Mouse (Mus musculus) inflammation-experienced regulatory T-cells, adult 16 weeks (primary cell): ENCODE measurements around the gene S1pr5. TPM values are rescaled to one million over a fixed set of nuclear protein-coding genes. Genes with fewer than 3 reads are reported as not detected.

Experiments
- polyA plus RNA-seq: library from polyadenylated mRNA; unstranded; fragments of 100-300 nt; shearing (Covaris generic); gene quantifications from one replicate; pipeline ENCODE4 v1.2.1, GENCODE M21; 2017

S1pr5 gene
- not detected for polyA plus RNA-seq

GRCm38 (mm10) chr9:21248326-21248725, at the start of gene S1pr5:
Gene S1pr5 (minus strand): TSS chr9:21248443.

GRCm38 (mm10) chr9:21291022-21291787, 43.0 kb upstream of the S1pr5 start, which contains the start of gene Cdkn2d:
Gene Cdkn2d (minus strand): TSS chr9:21291407.

GRCm38 (mm10) chr9:21287571-21288402, 39.5 kb upstream of the S1pr5 start, which contains the start of gene Kri1:
Gene Kri1 (minus strand): TSS chr9:21287969.

GRCm38 (mm10) chr9:21265000-21265561, 16.8 kb upstream of the S1pr5 start, which contains the start of gene Atg4d:
Gene Atg4d (plus strand): TSS chr9:21265293.

GRCm38 (mm10) chr9:21238733-21239464, 9.3 kb downstream of the S1pr5 start, which contains the start of gene Keap1:
Gene Keap1 (minus strand): TSS chr9:21239361.

Other genes with a start within 250 kb of the S1pr5 start
- 138 TPM for gene Mrpl4, start 245.7 kb downstream of the S1pr5 start, polyA plus RNA-seq
- gene Icam1, start 232.5 kb downstream of the S1pr5 start, polyA plus RNA-seq: 144 TPM
- 2.7 TPM for gene Icam4, start 219.1 kb downstream of the S1pr5 start, polyA plus RNA-seq
- gene Icam5, start 216.4 kb downstream of the S1pr5 start, polyA plus RNA-seq: 1.4 TPM
- not detected for gene Zglp1, start 181.3 kb downstream of the S1pr5 start, polyA plus RNA-seq
- 0.29 TPM for gene Gm49373, start 175.3 kb downstream of the S1pr5 start, polyA plus RNA-seq
- 39.6 TPM for gene Fdx1l, start 174.8 kb downstream of the S1pr5 start, polyA plus RNA-seq
- 5.8 TPM for gene Gm38431, start 156.4 kb downstream of the S1pr5 start, polyA plus RNA-seq
- gene Raver1, start 156.4 kb downstream of the S1pr5 start, polyA plus RNA-seq: 72.7 TPM
- gene Tyk2, start 117.2 kb downstream of the S1pr5 start, polyA plus RNA-seq: 120 TPM
- 345 TPM for gene Cdc37, start 98.5 kb downstream of the S1pr5 start, polyA plus RNA-seq
- 0.62 TPM for gene Pde4a, start 82.7 kb downstream of the S1pr5 start, polyA plus RNA-seq
- gene Keap1, start 9.1 kb downstream of the S1pr5 start, polyA plus RNA-seq: 48.0 TPM
- gene Atg4d, start 16.9 kb upstream of the S1pr5 start, polyA plus RNA-seq: 76.7 TPM
- 31.1 TPM for gene Kri1, start 39.5 kb upstream of the S1pr5 start, polyA plus RNA-seq
- 105 TPM for gene Cdkn2d, start 43.0 kb upstream of the S1pr5 start, polyA plus RNA-seq
- gene Ap1m2, start 63.9 kb upstream of the S1pr5 start, polyA plus RNA-seq: 2.6 TPM
- gene Slc44a2, start 72.3 kb upstream of the S1pr5 start, polyA plus RNA-seq: 583 TPM
- 70.1 TPM for gene Ilf3, start 119.4 kb upstream of the S1pr5 start, polyA plus RNA-seq
- gene Qtrt1, start 163.4 kb upstream of the S1pr5 start, polyA plus RNA-seq: 39.5 TPM
- 282 TPM for gene Dnm2, start 176.5 kb upstream of the S1pr5 start, polyA plus RNA-seq